Mouse (Mus musculus) left cerebral cortex, adult 6 months (tissue): ENCODE measurements around the gene Gm49353. TPM values are rescaled to one million over a fixed set of nuclear protein-coding genes. Genes with fewer than 3 reads are reported as not detected.

Source experiments
- long read RNA-seq, 2 experiments: library from polyadenylated mRNA; unstranded; transcript quantifications; one replicate each; pipeline ENCODE4 v2.0.0; 2019 to 2020
- polyA plus RNA-seq: library from polyadenylated mRNA; unstranded; fragments of <200 nt; fragmentation: Nextera tagmentation; gene quantifications from 2 replicates; pipeline ENCODE4 v1.2.3, GENCODE M21; 2021

Gene Gm49353
- 2.5 and 4.6 TPM in 2 replicates for polyA plus RNA-seq
- long read RNA-seq, experiment 1, partial matches to known transcripts: 0 of 12 reads
- long read RNA-seq, experiment 1, other reads (novel, unspliced or antisense): 12 of 12 reads
- long read RNA-seq, experiment 2, partial matches to known transcripts: 2 of 18 reads
- long read RNA-seq, experiment 2, other reads (novel, unspliced or antisense): 14 of 18 reads

DNA sequence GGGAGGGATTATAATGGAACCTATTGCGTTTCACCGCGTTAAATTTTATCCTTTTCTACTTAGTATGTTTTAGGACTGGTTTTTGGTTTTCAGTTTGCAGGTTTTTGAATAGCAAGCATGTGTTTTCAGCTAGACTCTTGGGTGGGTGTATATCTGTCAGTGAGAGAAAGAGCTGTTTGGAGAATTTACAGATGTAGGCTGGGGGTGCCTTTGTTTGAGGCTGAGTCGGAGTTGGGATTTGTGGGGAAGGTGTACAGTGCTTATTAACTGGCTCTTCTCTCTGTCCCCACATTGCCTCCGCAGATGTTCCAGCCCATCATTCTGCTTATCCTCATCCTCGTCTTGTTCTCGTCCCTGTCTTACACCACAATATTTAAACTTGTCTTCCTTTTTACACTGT lies at the start of gene Gm49353:
Gm49353 (plus strand) TSS at position 313 of the 400 bp plus-strand sequence.

DNA sequence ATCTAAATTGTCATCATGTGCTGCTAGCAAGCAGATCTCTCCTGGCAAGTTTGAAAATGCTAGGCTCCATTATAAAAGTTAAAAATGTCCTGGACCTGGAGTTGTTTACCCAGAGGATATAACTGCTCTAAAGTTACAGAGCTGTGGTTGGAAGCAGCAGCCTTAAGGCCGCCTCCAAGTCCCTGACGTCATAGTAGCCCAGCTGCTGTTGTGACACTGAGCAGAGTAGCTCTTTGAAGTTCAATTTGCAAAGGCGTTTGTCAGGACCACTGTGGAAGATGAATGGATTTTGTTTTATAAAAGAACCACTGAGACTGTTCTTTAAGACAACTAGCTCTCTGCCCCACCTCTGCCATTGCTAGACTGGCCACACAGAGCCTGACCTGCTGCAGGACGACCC lies 12.7 kb downstream of the Gm49353 start, which contains the start of gene 9330159F19Rik:
9330159F19Rik (plus strand) TSS at position 154 of the 400 bp plus-strand sequence.

Other genes with a start within 250 kb of the Gm49353 start
- not detected in 2 replicates for gene 2310057J18Rik, start 212.7 kb upstream of the Gm49353 start, polyA plus RNA-seq
- 96.2 and 123 TPM in 2 replicates for gene Soga3, start 55.1 kb upstream of the Gm49353 start, polyA plus RNA-seq
- gene 9330159F19Rik, start 12.7 kb downstream of the Gm49353 start, polyA plus RNA-seq: 8.2 and 15.1 TPM in 2 replicates
- 22.9 and 27.2 TPM in 2 replicates for gene Echdc1, start 114.2 kb downstream of the Gm49353 start, polyA plus RNA-seq
- 20.9 and 74.1 TPM in 2 replicates for gene Rnf146, start 163.5 kb downstream of the Gm49353 start, polyA plus RNA-seq